Mouse (Mus musculus) testis, postnatal 10 days (tissue): ENCODE data around the gene A730061H03Rik.

ENCODE experiments used
- DNase-seq: peaks from one replicate; pipeline ENCODE4 v3.0.0; 2021; ENCODE audit warnings: low spot score

The A730061H03Rik gene

GRCm38 (mm10) chr14:55551347-55551746 is 8.9 kb downstream of the A730061H03Rik start:
- DNase-seq = no peak

- DNase-seq = no peak
Measured at GRCm38 (mm10) chr14:55550191-55550590, 10.0 kb downstream of the A730061H03Rik start.

- DNase-seq = peak; percentile 68
Measured at GRCm38 (mm10) chr14:55544334-55544733, 15.9 kb downstream of the A730061H03Rik start.

GRCm38 (mm10) chr14:55542268-55542667 is 17.9 kb downstream of the A730061H03Rik start:
- DNase-seq = no peak

- DNase-seq = peak; percentile 94
Measured at GRCm38 (mm10) chr14:55540787-55541321, 19.4 kb downstream of the A730061H03Rik start.

- DNase-seq = peak; percentile 85
Measured at GRCm38 (mm10) chr14:55540067-55540786, 20.0 kb downstream of the A730061H03Rik start, which contains the start of gene Pck2. Pck2 (plus strand) TSS chr14:55540266.

- peak; percentile 72 for DNase-seq
Measured at GRCm38 (mm10) chr14:55536116-55536745, 24.0 kb downstream of the A730061H03Rik start.

- DNase-seq = no peak
Measured at GRCm38 (mm10) chr14:55527940-55528339, 32.3 kb downstream of the A730061H03Rik start.

- DNase-seq = no peak
Measured at GRCm38 (mm10) chr14:55526674-55527073, 33.5 kb downstream of the A730061H03Rik start.

- DNase-seq = no peak
Measured at GRCm38 (mm10) chr14:55524785-55525184, 35.4 kb downstream of the A730061H03Rik start, which contains the start of gene Nrl. Nrl (minus strand) TSS chr14:55524981.

- no peak for DNase-seq
Measured at GRCm38 (mm10) chr14:55524062-55524461, 36.1 kb downstream of the A730061H03Rik start.

- DNase-seq = no peak
Measured at GRCm38 (mm10) chr14:55520451-55521361, 39.5 kb downstream of the A730061H03Rik start.

- DNase-seq = no peak
Measured at GRCm38 (mm10) chr14:55519604-55520003, 40.6 kb downstream of the A730061H03Rik start.

- DNase-seq = no peak
Measured at GRCm38 (mm10) chr14:55518897-55519296, 41.3 kb downstream of the A730061H03Rik start.

GRCm38 (mm10) chr14:55515846-55516245 is 44.4 kb downstream of the A730061H03Rik start:
- no peak for DNase-seq

- no peak for DNase-seq
Measured at GRCm38 (mm10) chr14:55513927-55514326, 46.3 kb downstream of the A730061H03Rik start.

- no peak for DNase-seq
Measured at GRCm38 (mm10) chr14:55511037-55511436, 49.2 kb downstream of the A730061H03Rik start.

- no peak for DNase-seq
Measured at GRCm38 (mm10) chr14:55510125-55510731, 50.0 kb downstream of the A730061H03Rik start, which contains the start of gene Cpne6. Cpne6 (plus strand) TSS chr14:55510445.
